Mouse (Mus musculus): ENCODE measurements at regions not wholly inside any gene's neighbourhood (a gene's known extent, or its start where the extent isn't known, plus 50 kb on each side); places are given as distances from the start of the nearest gene placed in this dataset.
A peak's percentile ranks its signal among the peaks of the same experiment; 100 is the strongest.

- H3K4me3 ChIP-seq (ENCODE audit: low read depth, low read length), result no peak overlapping the region
- no peaks in the 10 kb centered on the region for H3K27me3 ChIP-seq (ENCODE audit: control insufficient read depth, insufficient read depth, low read length)
- no peaks in the 10 kb centered on the region; the same call in 1 of the 2 replicates for H3K9me3 ChIP-seq (ENCODE audit: control insufficient read depth, low read length)
- no peaks in the 10 kb centered on the region; the same call in 1 of the 2 replicates for H3K4me1 ChIP-seq (ENCODE audit: control insufficient read depth, insufficient read depth, low read length)
- no peak overlapping the region for H3K9ac ChIP-seq (ENCODE audit: low read length)
- H3K36me3 ChIP-seq (ENCODE audit: control insufficient read depth, insufficient read depth, low read length), result no peaks in the 10 kb centered on the region
- no peak overlapping the region for H3K27ac ChIP-seq (replicated peaks; ENCODE audit: low read depth, low read length)
- DNase-seq (ENCODE audit: low spot score) (peak; percentile 44), ATAC-seq (ENCODE audit: insufficient number of reproducible peaks, low FRiP score, low TSS enrichment, low read depth) (no peak)
- H3K4me2 ChIP-seq (ENCODE audit: low read depth, severe bottlenecking), result no peak overlapping the region
- WGBS, result 63% methylated on average over 18 of the region's 18 CpGs
Observed at GRCm38 (mm10) chr13:44535441-44535840, 193.8 kb upstream of the Jarid2 start.

- Histone ChIP-seq H3K27ac (replicated peaks; ENCODE audit: low read depth, low read length) (no peak overlapping the region), H3K4me2 (ENCODE audit: low read depth, severe bottlenecking) (no peak overlapping the region), H3K4me1 (ENCODE audit: control insufficient read depth, insufficient read depth, low read length) (peaks cover 2% of the 10 kb centered on the region; the same call in 1 of the 2 replicates), H3K9ac (ENCODE audit: low read length) (no peak overlapping the region), H3K36me3 (ENCODE audit: control insufficient read depth, insufficient read depth, low read length) (no peaks in the 10 kb centered on the region), H3K27me3 (ENCODE audit: control insufficient read depth, insufficient read depth, low read length) (no peaks in the 10 kb centered on the region), H3K9me3 (ENCODE audit: control insufficient read depth, low read length) (no peaks in the 10 kb centered on the region; the same call in 1 of the 2 replicates), H3K4me3 (ENCODE audit: low read depth, low read length) (no peak overlapping the region)
- 93% methylated on average over 7 of the region's 7 CpGs for WGBS
- DNase-seq (ENCODE audit: low spot score), result no peak
- ATAC-seq (ENCODE audit: insufficient number of reproducible peaks, low FRiP score, low TSS enrichment, low read depth), result no peak
Observed at GRCm38 (mm10) chr13:44538238-44538637, 191.0 kb upstream of the Jarid2 start.

DNA sequence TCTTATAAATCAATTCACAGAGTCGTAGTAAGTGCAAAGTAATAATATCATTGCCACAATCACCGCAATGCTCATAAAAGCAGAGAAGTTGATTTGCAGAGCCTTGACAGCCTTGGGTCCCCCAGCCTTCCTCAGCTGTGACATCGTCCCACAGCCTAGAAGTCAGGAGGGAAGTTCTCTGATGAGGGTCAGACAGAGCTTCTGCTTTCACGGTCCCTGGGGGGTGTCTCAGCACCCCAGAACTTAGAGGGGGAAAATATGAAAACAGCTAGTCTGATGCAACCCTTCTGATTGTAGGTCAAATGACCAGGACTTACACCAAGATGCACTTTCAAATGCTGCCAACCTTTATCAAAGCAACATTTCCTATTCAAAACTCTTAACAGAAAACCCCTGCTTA, 188.9 kb upstream of the Jarid2 start:
- DNase-seq (ENCODE audit: low spot score) (no peak), ATAC-seq (ENCODE audit: insufficient number of reproducible peaks, low FRiP score, low TSS enrichment, low read depth) (no peak)
- H3K4me1 ChIP-seq (ENCODE audit: control insufficient read depth, insufficient read depth, low read length), result peaks cover 2% of the 10 kb centered on the region; the same call in 1 of the 2 replicates
- H3K4me2 ChIP-seq (ENCODE audit: low read depth, severe bottlenecking), result no peak overlapping the region
- no peak overlapping the region for H3K4me3 ChIP-seq (ENCODE audit: low read depth, low read length)
- 81% methylated on average over 4 of the region's 4 CpGs for WGBS
- no peaks in the 10 kb centered on the region; the same call in 1 of the 2 replicates for H3K9me3 ChIP-seq (ENCODE audit: control insufficient read depth, low read length)
- H3K9ac ChIP-seq (ENCODE audit: low read length), result no peak overlapping the region
- H3K27me3 ChIP-seq (ENCODE audit: control insufficient read depth, insufficient read depth, low read length), result no peaks in the 10 kb centered on the region
- no peak overlapping the region for H3K27ac ChIP-seq (replicated peaks; ENCODE audit: low read depth, low read length)
- H3K36me3 ChIP-seq (ENCODE audit: control insufficient read depth, insufficient read depth, low read length), result no peaks in the 10 kb centered on the region

GRCm38 (mm10) chr13:44541243-44541653, 188.0 kb upstream of the Jarid2 start:
- H3K36me3 ChIP-seq (ENCODE audit: control insufficient read depth, insufficient read depth, low read length), result no peaks in the 10 kb centered on the region
- WGBS, result 58% methylated on average over 5 of the region's 5 CpGs
- 0 out of 2 replicates have a peak, but pooled peaks cover 2% of the 10 kb centered on the region for H3K4me1 ChIP-seq (ENCODE audit: control insufficient read depth, insufficient read depth, low read length)
- no peak overlapping the region for H3K4me3 ChIP-seq (ENCODE audit: low read depth, low read length)
- no peak overlapping the region for H3K27ac ChIP-seq (replicated peaks; ENCODE audit: low read depth, low read length)
- ATAC-seq (ENCODE audit: insufficient number of reproducible peaks, low FRiP score, low TSS enrichment, low read depth) (0 out of 2 replicates have a peak, but pooled peaks have one; percentile 31), DNase-seq (ENCODE audit: low spot score) (no peak)
- no peak overlapping the region for H3K9ac ChIP-seq (ENCODE audit: low read length)
- no peaks in the 10 kb centered on the region for H3K27me3 ChIP-seq (ENCODE audit: control insufficient read depth, insufficient read depth, low read length)
- no peak overlapping the region for H3K4me2 ChIP-seq (ENCODE audit: low read depth, severe bottlenecking)
- H3K9me3 ChIP-seq (ENCODE audit: control insufficient read depth, low read length), result no peaks in the 10 kb centered on the region; the same call in 1 of the 2 replicates

GRCm38 (mm10) chr13:44544786-44545185, 184.5 kb upstream of the Jarid2 start:
- no peak overlapping the region for H3K4me2 ChIP-seq (ENCODE audit: low read depth, severe bottlenecking)
- H3K9me3 ChIP-seq (ENCODE audit: control insufficient read depth, low read length), result no peaks in the 10 kb centered on the region
- H3K27me3 ChIP-seq (ENCODE audit: control insufficient read depth, insufficient read depth, low read length), result no peaks in the 10 kb centered on the region
- H3K27ac ChIP-seq (replicated peaks; ENCODE audit: low read depth, low read length), result no peak overlapping the region
- no peaks in the 10 kb centered on the region for H3K36me3 ChIP-seq (ENCODE audit: control insufficient read depth, insufficient read depth, low read length)
- ATAC-seq (ENCODE audit: insufficient number of reproducible peaks, low FRiP score, low TSS enrichment, low read depth) (no peak), DNase-seq (ENCODE audit: low spot score) (no peak)
- no peak overlapping the region for H3K4me3 ChIP-seq (ENCODE audit: low read depth, low read length)
- no peak overlapping the region for H3K9ac ChIP-seq (ENCODE audit: low read length)
- WGBS, result 89% methylated on average over 9 of the region's 9 CpGs
- 0 out of 2 replicates have a peak, but pooled peaks cover 2% of the 10 kb centered on the region for H3K4me1 ChIP-seq (ENCODE audit: control insufficient read depth, insufficient read depth, low read length)

GRCm38 (mm10) chr13:44546289-44546688, 183.0 kb upstream of the Jarid2 start:
- no peak for DNase-seq (ENCODE audit: low spot score)
- Histone ChIP-seq H3K36me3 (ENCODE audit: control insufficient read depth, insufficient read depth, low read length) (no peaks in the 10 kb centered on the region), H3K4me2 (ENCODE audit: low read depth, severe bottlenecking) (no peak overlapping the region), H3K4me1 (ENCODE audit: control insufficient read depth, insufficient read depth, low read length) (0 out of 2 replicates have a peak, but pooled peaks cover 2% of the 10 kb centered on the region), H3K4me3 (ENCODE audit: low read depth, low read length) (no peak overlapping the region), H3K9me3 (ENCODE audit: control insufficient read depth, low read length) (no peaks in the 10 kb centered on the region), H3K27me3 (ENCODE audit: control insufficient read depth, insufficient read depth, low read length) (no peaks in the 10 kb centered on the region), H3K9ac (ENCODE audit: low read length) (no peak overlapping the region), H3K27ac (replicated peaks; ENCODE audit: low read depth, low read length) (no peak overlapping the region)
- ATAC-seq (ENCODE audit: insufficient number of reproducible peaks, low FRiP score, low TSS enrichment, low read depth), result no peak
- whole genome bisulfite sequencing, result 93% methylated on average over 2 of the region's 2 CpGs

GRCm38 (mm10) chr13:44548880-44549279, 180.4 kb upstream of the Jarid2 start:
- DNase-seq (ENCODE audit: low spot score) (no peak), ATAC-seq (ENCODE audit: insufficient number of reproducible peaks, low FRiP score, low TSS enrichment, low read depth) (no peak)
- Histone ChIP-seq H3K9me3 (ENCODE audit: control insufficient read depth, low read length) (no peaks in the 10 kb centered on the region), H3K9ac (ENCODE audit: low read length) (no peak overlapping the region), H3K27ac (replicated peaks; ENCODE audit: low read depth, low read length) (no peak overlapping the region), H3K36me3 (ENCODE audit: control insufficient read depth, insufficient read depth, low read length) (no peaks in the 10 kb centered on the region), H3K27me3 (ENCODE audit: control insufficient read depth, insufficient read depth, low read length) (no peaks in the 10 kb centered on the region), H3K4me3 (ENCODE audit: low read depth, low read length) (no peak overlapping the region), H3K4me2 (ENCODE audit: low read depth, severe bottlenecking) (no peak overlapping the region), H3K4me1 (ENCODE audit: control insufficient read depth, insufficient read depth, low read length) (no peaks in the 10 kb centered on the region)
- WGBS, result 94% methylated on average over 3 of the region's 3 CpGs

GRCm38 (mm10) chr13:44553363-44553762, 175.9 kb upstream of the Jarid2 start:
- Histone ChIP-seq H3K9me3 (ENCODE audit: control insufficient read depth, low read length) (no peaks in the 10 kb centered on the region), H3K4me1 (ENCODE audit: control insufficient read depth, insufficient read depth, low read length) (peaks cover 4% of the 10 kb centered on the region), H3K4me2 (ENCODE audit: low read depth, severe bottlenecking) (no peak overlapping the region), H3K4me3 (ENCODE audit: low read depth, low read length) (no peak overlapping the region), H3K9ac (ENCODE audit: low read length) (no peak overlapping the region), H3K27me3 (ENCODE audit: control insufficient read depth, insufficient read depth, low read length) (no peaks in the 10 kb centered on the region), H3K36me3 (ENCODE audit: control insufficient read depth, insufficient read depth, low read length) (no peaks in the 10 kb centered on the region), H3K27ac (replicated peaks; ENCODE audit: low read depth, low read length) (no peak overlapping the region)
- ATAC-seq (ENCODE audit: insufficient number of reproducible peaks, low FRiP score, low TSS enrichment, low read depth), result no peak
- DNase-seq (ENCODE audit: low spot score), result no peak
- 77% methylated on average over 5 of the region's 5 CpGs for WGBS
